Mouse (Mus musculus) intestine, postnatal 0 days (tissue): ENCODE measurements around the gene Cyp4b1. TPM values are rescaled to one million over a fixed set of nuclear protein-coding genes. Genes with fewer than 3 reads are reported as not detected.
"Not testable (repeated sequence)": the region's sequence is repeated elsewhere in the genome, so short reads cannot be mapped to it uniquely, and the experiment has no call there.

ENCODE experiments used
- ATAC-seq: fragments of 200-750 bp; cut with Nextera tagmentation; 2 replicates; pipeline ENCODE4 v1.8.0; 2017; ENCODE audit warnings: mild to moderate bottlenecking, moderate TSS enrichment, moderate library complexity
- H3K27ac ChIP-seq: fragments of 300-500 bp; sonication (generic); 2 replicates; pipeline ENCODE4 v1.5.1; 2014; ENCODE audit warnings: mild to moderate bottlenecking, low read depth, low read length, moderate library complexity
- H3K27me3 ChIP-seq: fragments of 300-500 bp; sonication (generic); replicated peaks from 2 replicates; pipeline ENCODE4 v1.6.1; 2014; ENCODE audit warnings: low read length, mixed read lengths; ENCODE audit not compliant: control insufficient read depth, insufficient read depth
- H3K36me3 ChIP-seq: fragments of 300-500 bp; sonication (generic); 2 replicates; pipeline ENCODE4 v1.6.1; 2014; ENCODE audit warnings: mild to moderate bottlenecking, moderate library complexity; ENCODE audit not compliant: control insufficient read depth, insufficient read depth
- H3K4me1 ChIP-seq: fragments of 300-500 bp; sonication (generic); replicated peaks from 2 replicates; pipeline ENCODE4 v1.6.1; 2014; ENCODE audit warnings: antibody characterized with exemption, low read length, mixed read lengths; ENCODE audit not compliant: control insufficient read depth, insufficient read depth
- H3K4me2 ChIP-seq: fragments of 300-500 bp; sonication (generic); replicated peaks from 2 replicates; pipeline ENCODE4 v1.6.1; 2014; ENCODE audit warnings: low read depth, mild to moderate bottlenecking, moderate library complexity
- H3K4me3 ChIP-seq: fragments of 300-500 bp; sonication (generic); 2 replicates; pipeline ENCODE4 v1.5.1; 2014; ENCODE audit warnings: low read depth, low read length
- H3K9ac ChIP-seq: fragments of 300-500 bp; sonication (generic); 2 replicates; pipeline ENCODE4 v1.6.1; 2014; ENCODE audit warnings: mild to moderate bottlenecking, low read depth, low read length
- H3K9me3 ChIP-seq: fragments of 300-500 bp; sonication (generic); 2 replicates; pipeline ENCODE4 v1.6.1; 2016; ENCODE audit warnings: mixed run types; ENCODE audit not compliant: control insufficient read depth
- CTCF ChIP-seq: sonication (generic); IDR thresholded peaks from 2 replicates; pipeline ENCODE4 v1.5.1; 2016; ENCODE audit warnings: low read depth, mild to moderate bottlenecking, control low read depth, antibody characterized with exemption, moderate library complexity
- WGBS: fragments of 180-500 bp; shearing (Covaris S2); extraction: QIAGEN DNeasy Blood & Tissue Kit; methylation state at CpG from one replicate; pipeline ENCODE4 v1.1.7; 2014; 5-methylcytosine and 5-hydroxymethylcytosine counted together
- polyA plus RNA-seq: library from polyadenylated mRNA; unstranded; fragments of >200 nt; fragmentation: Nextera tagmentation; extraction: Ambion mirVana; gene quantifications from 2 replicates; pipeline ENCODE4 v1.2.1, GENCODE M21; 2015

Gene Cyp4b1
- polyA plus RNA-seq, 1 experiment from 2014 or later, result 2.6 TPM

DNA sequence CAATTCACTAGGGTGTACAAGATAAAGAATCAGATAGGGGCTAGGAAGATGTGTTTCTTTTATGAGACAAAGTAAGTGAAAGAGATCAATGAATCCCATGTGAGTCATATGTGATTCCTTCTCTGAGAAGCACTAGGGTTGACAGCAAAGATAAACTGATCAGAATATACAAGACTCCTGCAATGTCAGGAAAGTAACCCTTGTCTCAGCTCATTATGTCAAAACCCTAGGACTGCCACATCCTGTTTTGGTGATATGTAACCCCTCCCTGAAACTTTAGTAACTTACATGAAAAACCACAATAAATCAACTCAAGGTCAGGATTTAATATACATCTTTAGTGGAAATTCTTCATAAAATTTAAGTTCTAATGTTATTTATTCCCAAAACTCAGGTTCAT lies 33.5 kb downstream of the Cyp4b1 start:
- ATAC-seq, result no peak
- TF ChIP-seq CTCF, result no peak

DNA sequence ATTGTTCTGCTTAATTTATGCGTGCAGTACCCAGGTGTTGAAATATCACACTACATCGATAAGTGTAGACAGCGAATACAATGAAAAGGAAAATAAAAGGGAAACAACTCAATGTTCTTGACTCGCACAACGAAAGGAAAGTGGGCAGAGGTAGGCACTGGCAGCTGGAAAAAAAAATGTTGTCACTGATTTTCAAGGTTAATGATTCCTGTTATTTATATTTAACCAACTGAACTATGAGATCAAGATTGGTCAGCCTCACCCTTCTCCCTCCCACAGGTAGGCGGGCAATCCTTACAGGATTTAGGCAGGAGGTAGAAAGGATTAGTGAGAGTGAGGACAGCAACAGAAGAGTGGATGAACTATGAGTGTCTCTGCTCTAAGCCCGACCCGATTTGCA lies 46.9 kb downstream of the Cyp4b1 start, which contains the start of gene Cyp4a32:
Gene Cyp4a32 (plus strand): TSS at position 359 of the 400 bp plus-strand sequence.
- not testable (repeated sequence) for H3K4me1 ChIP-seq, H3K27me3 ChIP-seq, H3K9ac ChIP-seq, H3K36me3 ChIP-seq, H3K4me2 ChIP-seq, H3K27ac ChIP-seq, H3K9me3 ChIP-seq, ATAC-seq, H3K4me3 ChIP-seq
- 85% methylated on average over 8 of the region's 8 CpGs for WGBS

More for the DNA sequence above, 33.5 kb downstream of the Cyp4b1 start:
- H3K4me1 ChIP-seq, result no peaks in the 10 kb centered on the region
- no peak overlapping the region for H3K27ac ChIP-seq
- no peaks in the 10 kb centered on the region for H3K9me3 ChIP-seq
- no peak overlapping the region for H3K4me3 ChIP-seq
- no peak overlapping the region for H3K4me2 ChIP-seq
- no peaks in the 10 kb centered on the region for H3K36me3 ChIP-seq
- no peaks in the 10 kb centered on the region for H3K27me3 ChIP-seq
- no peak overlapping the region for H3K9ac ChIP-seq

GRCm38 (mm10) chr4:115596824-115597336 lies 50.6 kb downstream of the Cyp4b1 start:
- Histone ChIP-seq H3K9ac (no peak overlapping the region), H3K4me2 (no peak overlapping the region), H3K9me3 (no peaks in the 10 kb centered on the region), H3K36me3 (no peaks in the 10 kb centered on the region), H3K4me3 (no peak overlapping the region), H3K27ac (no peak overlapping the region), H3K4me1 (no peaks in the 10 kb centered on the region), H3K27me3 (no peaks in the 10 kb centered on the region)
- ATAC-seq, result no peak
- TF ChIP-seq CTCF, result no peak
- 50% methylated on average over 2 of the region's 2 CpGs for WGBS

- H3K9ac ChIP-seq, result no peak overlapping the region
- no peak for ATAC-seq
- no peaks in the 10 kb centered on the region for H3K36me3 ChIP-seq
- no peaks in the 10 kb centered on the region for H3K27me3 ChIP-seq
- H3K4me1 ChIP-seq, result no peaks in the 10 kb centered on the region
- H3K4me2 ChIP-seq, result no peak overlapping the region
- no peak for TF ChIP-seq CTCF
- 92% methylated on average over 1 of the region's 1 CpGs for WGBS
- H3K9me3 ChIP-seq, result no peaks in the 10 kb centered on the region
- H3K27ac ChIP-seq, result no peak overlapping the region
- no peak overlapping the region for H3K4me3 ChIP-seq
Measured at GRCm38 (mm10) chr4:115596357-115596756, 51.2 kb downstream of the Cyp4b1 start.

DNA sequence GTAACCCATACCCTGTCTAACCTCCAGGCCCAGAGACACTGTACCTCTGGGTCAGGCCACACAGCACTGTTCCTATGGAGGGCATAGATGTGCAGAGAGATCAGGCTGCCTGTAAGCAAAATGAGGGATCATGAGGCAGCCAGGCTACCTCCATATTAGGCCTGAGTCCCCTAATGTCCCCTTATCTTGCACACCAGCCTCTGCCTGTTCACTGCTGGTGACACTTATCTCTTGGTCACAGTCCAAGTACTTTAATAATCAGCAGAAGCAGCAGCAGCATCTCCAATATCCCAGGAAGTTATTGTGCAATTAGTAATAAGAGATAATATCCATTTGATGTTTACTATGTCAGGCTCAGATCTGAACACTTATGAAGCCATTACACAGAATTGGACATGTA lies 64.5 kb downstream of the Cyp4b1 start:
- H3K9ac ChIP-seq, result no peak overlapping the region
- no peak overlapping the region for H3K4me3 ChIP-seq
- TF ChIP-seq CTCF, result no peak
- H3K4me1 ChIP-seq, result no peaks in the 10 kb centered on the region
- no peaks in the 10 kb centered on the region for H3K9me3 ChIP-seq
- no peaks in the 10 kb centered on the region for H3K36me3 ChIP-seq
- no peaks in the 10 kb centered on the region for H3K27me3 ChIP-seq
- H3K4me2 ChIP-seq, result no peak overlapping the region
- ATAC-seq, result no peak
- no peak overlapping the region for H3K27ac ChIP-seq

GRCm38 (mm10) chr4:115575776-115576175 lies 71.7 kb downstream of the Cyp4b1 start:
- no peak overlapping the region for H3K9ac ChIP-seq
- no peak for ATAC-seq
- no peak overlapping the region for H3K27ac ChIP-seq
- no peaks in the 10 kb centered on the region for H3K4me1 ChIP-seq
- no peaks in the 10 kb centered on the region for H3K27me3 ChIP-seq
- WGBS, result 93% methylated on average over 2 of the region's 2 CpGs
- no peak overlapping the region for H3K4me3 ChIP-seq
- H3K9me3 ChIP-seq, result no peaks in the 10 kb centered on the region
- H3K36me3 ChIP-seq, result no peaks in the 10 kb centered on the region
- no peak for TF ChIP-seq CTCF
- no peak overlapping the region for H3K4me2 ChIP-seq

DNA sequence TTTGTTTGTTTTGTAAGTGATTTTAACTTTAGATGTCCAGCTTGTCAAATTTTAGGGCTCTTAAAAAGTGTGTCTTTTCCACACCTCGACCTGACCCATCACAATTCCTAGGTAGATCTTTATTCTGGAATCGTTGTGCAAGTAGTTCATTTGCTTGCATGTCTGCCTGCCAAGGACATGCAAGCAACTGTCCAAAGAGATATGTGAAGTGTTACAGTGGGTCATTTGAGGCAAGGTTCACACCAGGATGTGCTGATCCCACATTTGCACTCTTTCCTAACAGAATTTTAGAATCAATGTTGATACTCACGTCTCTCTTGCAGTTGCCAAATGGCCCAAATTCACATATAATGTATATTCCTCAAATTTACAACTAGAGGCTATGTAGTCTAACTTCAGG lies 72.3 kb downstream of the Cyp4b1 start:
- TF ChIP-seq CTCF, result no peak
- ATAC-seq, result no peak
- WGBS, result 80% methylated on average over 3 of the region's 3 CpGs
- Histone ChIP-seq H3K9ac (no peak overlapping the region), H3K9me3 (no peaks in the 10 kb centered on the region), H3K4me3 (no peak overlapping the region), H3K36me3 (no peaks in the 10 kb centered on the region), H3K4me2 (no peak overlapping the region), H3K27me3 (no peaks in the 10 kb centered on the region), H3K27ac (no peak overlapping the region), H3K4me1 (no peaks in the 10 kb centered on the region)

Other genes starting within 250 kb of the Cyp4b1 start
- 0.07 and 0.20 TPM in 2 replicates for gene Cyp4a12b, start 236.1 kb downstream of the Cyp4b1 start, polyA plus RNA-seq
- gene Cyp4a30b, start 195.1 kb downstream of the Cyp4b1 start, polyA plus RNA-seq, result not detected in 2 replicates
- 0.09 TPM in 1 of 2 replicates, not detected in the other for gene Cyp4a14, start 151.6 kb downstream of the Cyp4b1 start, polyA plus RNA-seq
- 3.5 and 3.6 TPM in 2 replicates for gene Cyp4a10, start 129.5 kb downstream of the Cyp4b1 start, polyA plus RNA-seq
- gene Cyp4a31, start 84.1 kb downstream of the Cyp4b1 start, polyA plus RNA-seq, result not detected in 2 replicates
- not detected in 2 replicates for gene Cyp4a32, start 46.8 kb downstream of the Cyp4b1 start, polyA plus RNA-seq
- gene Efcab14, start 90.0 kb upstream of the Cyp4b1 start, polyA plus RNA-seq, result 33.3 and 35.0 TPM in 2 replicates
- gene Tex38, start 133.3 kb upstream of the Cyp4b1 start, polyA plus RNA-seq, result 0.33 and 0.44 TPM in 2 replicates
- gene Atpaf1, start 137.1 kb upstream of the Cyp4b1 start, polyA plus RNA-seq, result 40.8 and 43.2 TPM in 2 replicates
- gene Mob3c, start 180.4 kb upstream of the Cyp4b1 start, polyA plus RNA-seq, result 11.8 and 13.6 TPM in 2 replicates
- 12.8 and 15.1 TPM in 2 replicates for gene Mknk1, start 191.5 kb upstream of the Cyp4b1 start, polyA plus RNA-seq
- not detected in 2 replicates for gene Kncn, start 236.7 kb upstream of the Cyp4b1 start, polyA plus RNA-seq
- not detected in 2 replicates for gene 6430628N08Rik, start 242.9 kb upstream of the Cyp4b1 start, polyA plus RNA-seq